Mouse (Mus musculus): ENCODE data around the gene Col24a1.
"Not testable (repeated sequence)": the region's sequence is repeated elsewhere in the genome, so short reads cannot be mapped to it uniquely, and the experiment has no call there.

DNA sequence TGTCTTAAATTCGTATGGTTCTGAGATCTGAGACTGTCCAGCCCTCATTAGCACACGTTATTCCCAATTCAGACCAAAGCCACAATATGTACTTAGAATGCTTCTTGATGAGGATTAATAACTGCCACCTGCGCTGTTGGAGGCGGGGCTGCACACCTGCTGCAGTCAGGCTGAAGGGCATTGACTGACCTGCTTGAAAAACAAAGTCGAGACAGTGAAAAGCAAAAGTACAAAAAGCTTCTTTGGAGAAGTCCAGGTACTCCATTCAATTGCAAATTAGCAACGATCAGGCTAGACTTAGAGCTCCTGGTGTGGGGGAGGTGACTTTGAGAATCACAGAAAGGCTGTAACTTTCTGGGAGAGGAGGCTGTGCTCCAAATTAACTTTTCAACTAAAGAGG lies 150.9 kb downstream of the Col24a1 start:
- not testable (repeated sequence) for TF ChIP-seq CTCF, EP300 (IDR thresholded peaks at IDR 0.05; ENCODE audit: low read depth)
